Mouse (Mus musculus): Measurements from ENCODE around the gene Vmn1r60. TPM values are rescaled to one million over a fixed set of nuclear protein-coding genes. Genes with fewer than 3 reads are reported as not detected.
"Not testable (repeated sequence)": the region's sequence is repeated elsewhere in the genome, so short reads cannot be mapped to it uniquely, and the experiment has no call there.

The Vmn1r60 gene
- total RNA-seq (2017): not detected in 2 replicates

DNA sequence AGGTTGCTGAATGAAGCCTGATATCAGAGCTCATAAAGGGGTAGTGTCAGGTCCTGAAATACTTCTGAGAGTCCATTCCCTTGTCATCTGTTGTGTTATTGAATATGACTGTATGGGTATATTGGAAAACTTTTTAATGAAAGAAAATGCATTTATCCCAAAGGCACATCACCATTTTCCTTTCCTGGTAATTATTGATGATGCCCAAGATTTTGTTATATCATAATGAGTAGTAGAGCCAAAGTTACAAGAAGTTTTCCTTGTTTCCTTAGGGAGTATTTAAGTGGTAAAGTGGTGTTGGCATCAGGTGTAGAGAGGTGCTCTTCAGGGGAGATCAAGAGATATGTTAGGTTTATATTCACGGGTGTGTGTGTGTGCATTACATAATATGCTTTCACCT is at the start of gene Vmn1r60:
Gene Vmn1r60, minus strand, starts transcription at position 101 of the 400 bp plus-strand sequence.
- ATAC-seq (replicated peaks; ENCODE audit: low read depth, poor library complexity, severe bottlenecking): not testable (repeated sequence)

DNA sequence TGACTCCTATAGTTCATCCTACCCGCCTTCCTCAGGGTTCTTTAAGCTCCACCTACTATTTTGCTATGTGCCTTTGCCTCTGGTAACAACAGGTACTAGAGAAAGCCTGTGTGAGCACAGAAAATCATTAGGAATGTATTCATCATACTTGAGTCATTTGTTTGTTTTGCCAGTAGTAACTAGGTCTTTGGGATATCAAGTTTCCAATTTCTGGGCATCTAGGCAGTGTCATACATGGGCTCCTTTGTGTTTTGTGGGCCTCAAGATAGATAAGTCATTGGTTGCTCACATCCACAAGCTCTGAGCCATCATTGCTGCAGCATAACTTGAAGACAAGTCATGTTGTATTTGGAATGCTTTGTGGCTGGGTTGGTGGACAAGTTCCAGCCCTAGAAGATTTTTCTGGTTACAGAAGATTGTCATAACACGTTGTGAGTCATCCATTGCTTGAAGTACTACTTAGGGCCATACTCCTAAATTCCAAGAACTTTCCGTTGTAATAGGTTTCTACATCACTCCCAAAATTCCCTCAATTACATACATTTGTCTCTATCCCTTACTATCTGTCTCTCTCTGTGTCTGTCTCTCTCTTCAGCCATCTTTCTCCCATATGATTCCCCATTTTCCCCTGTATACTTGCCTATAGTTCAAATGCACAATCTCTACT is 6.2 kb downstream of the Vmn1r60 start:
- not testable (repeated sequence) for ATAC-seq (replicated peaks; ENCODE audit: low read depth, poor library complexity, severe bottlenecking)

GRCm38 (mm10) chr7:5493856-5494255 is 53.3 kb downstream of the Vmn1r60 start, which contains the start of gene Vmn2r28:
Gene Vmn2r28 (minus strand): TSS chr7:5493956.
- ATAC-seq (replicated peaks; ENCODE audit: low read depth, poor library complexity, severe bottlenecking): not testable (repeated sequence)

Other genes starting within 250 kb of the Vmn1r60 start
- gene Gm5065, start 196.8 kb downstream of the Vmn1r60 start, total RNA-seq (2017): not detected in 2 replicates
- gene Nlrp2, start 196.3 kb downstream of the Vmn1r60 start, total RNA-seq (2017): not detected in 2 replicates
- gene Vmn1r58, start 133.9 kb downstream of the Vmn1r60 start, total RNA-seq (2017): not detected in 2 replicates
- not detected in 2 replicates for gene Vmn1r59, start 90.5 kb downstream of the Vmn1r60 start, total RNA-seq (2017)
- not detected in 2 replicates for gene Vmn2r28, start 53.4 kb downstream of the Vmn1r60 start, total RNA-seq (2017)
- gene Vmn1r61, start 66.0 kb upstream of the Vmn1r60 start, total RNA-seq (2017): not detected in 2 replicates
- not detected in 2 replicates for gene Vmn1r62, start 126.3 kb upstream of the Vmn1r60 start, total RNA-seq (2017)

Measured in common myeloid progenitor, adult 5-6 weeks (primary cell).